Mouse (Mus musculus) intestine, postnatal 0 days (tissue): ENCODE results near the gene P3h1. TPM values are rescaled to one million over a fixed set of nuclear protein-coding genes. Genes with fewer than 3 reads are reported as not detected.

ENCODE experiments used
- ATAC-seq: fragments of 200-750 bp; cut with Nextera tagmentation; 2 replicates; pipeline ENCODE4 v1.8.0; 2017; ENCODE audit warnings: mild to moderate bottlenecking, moderate TSS enrichment, moderate library complexity
- H3K27ac ChIP-seq: fragments of 300-500 bp; sonication (generic); 2 replicates; pipeline ENCODE4 v1.5.1; 2014; ENCODE audit warnings: mild to moderate bottlenecking, low read depth, low read length, moderate library complexity
- H3K27me3 ChIP-seq: fragments of 300-500 bp; sonication (generic); replicated peaks from 2 replicates; pipeline ENCODE4 v1.6.1; 2014; ENCODE audit warnings: low read length, mixed read lengths; ENCODE audit not compliant: control insufficient read depth, insufficient read depth
- H3K36me3 ChIP-seq: fragments of 300-500 bp; sonication (generic); 2 replicates; pipeline ENCODE4 v1.6.1; 2014; ENCODE audit warnings: mild to moderate bottlenecking, moderate library complexity; ENCODE audit not compliant: control insufficient read depth, insufficient read depth
- H3K4me1 ChIP-seq: fragments of 300-500 bp; sonication (generic); replicated peaks from 2 replicates; pipeline ENCODE4 v1.6.1; 2014; ENCODE audit warnings: antibody characterized with exemption, low read length, mixed read lengths; ENCODE audit not compliant: control insufficient read depth, insufficient read depth
- H3K4me2 ChIP-seq: fragments of 300-500 bp; sonication (generic); replicated peaks from 2 replicates; pipeline ENCODE4 v1.6.1; 2014; ENCODE audit warnings: low read depth, mild to moderate bottlenecking, moderate library complexity
- H3K4me3 ChIP-seq: fragments of 300-500 bp; sonication (generic); 2 replicates; pipeline ENCODE4 v1.5.1; 2014; ENCODE audit warnings: low read depth, low read length
- H3K9ac ChIP-seq: fragments of 300-500 bp; sonication (generic); 2 replicates; pipeline ENCODE4 v1.6.1; 2014; ENCODE audit warnings: mild to moderate bottlenecking, low read depth, low read length
- H3K9me3 ChIP-seq: fragments of 300-500 bp; sonication (generic); 2 replicates; pipeline ENCODE4 v1.6.1; 2016; ENCODE audit warnings: mixed run types; ENCODE audit not compliant: control insufficient read depth
- CTCF ChIP-seq: sonication (generic); IDR thresholded peaks from 2 replicates; pipeline ENCODE4 v1.5.1; 2016; ENCODE audit warnings: low read depth, mild to moderate bottlenecking, control low read depth, antibody characterized with exemption, moderate library complexity
- WGBS: fragments of 180-500 bp; shearing (Covaris S2); extraction: QIAGEN DNeasy Blood & Tissue Kit; methylation state at CpG from one replicate; pipeline ENCODE4 v1.1.7; 2014; 5-methylcytosine and 5-hydroxymethylcytosine counted together
- polyA plus RNA-seq: library from polyadenylated mRNA; unstranded; fragments of >200 nt; fragmentation: Nextera tagmentation; extraction: Ambion mirVana; gene quantifications from 2 replicates; pipeline ENCODE4 v1.2.1, GENCODE M21; 2015

The P3h1 gene
- polyA plus RNA-seq, 1 experiment from 2014 or later = 12.2 TPM

DNA sequence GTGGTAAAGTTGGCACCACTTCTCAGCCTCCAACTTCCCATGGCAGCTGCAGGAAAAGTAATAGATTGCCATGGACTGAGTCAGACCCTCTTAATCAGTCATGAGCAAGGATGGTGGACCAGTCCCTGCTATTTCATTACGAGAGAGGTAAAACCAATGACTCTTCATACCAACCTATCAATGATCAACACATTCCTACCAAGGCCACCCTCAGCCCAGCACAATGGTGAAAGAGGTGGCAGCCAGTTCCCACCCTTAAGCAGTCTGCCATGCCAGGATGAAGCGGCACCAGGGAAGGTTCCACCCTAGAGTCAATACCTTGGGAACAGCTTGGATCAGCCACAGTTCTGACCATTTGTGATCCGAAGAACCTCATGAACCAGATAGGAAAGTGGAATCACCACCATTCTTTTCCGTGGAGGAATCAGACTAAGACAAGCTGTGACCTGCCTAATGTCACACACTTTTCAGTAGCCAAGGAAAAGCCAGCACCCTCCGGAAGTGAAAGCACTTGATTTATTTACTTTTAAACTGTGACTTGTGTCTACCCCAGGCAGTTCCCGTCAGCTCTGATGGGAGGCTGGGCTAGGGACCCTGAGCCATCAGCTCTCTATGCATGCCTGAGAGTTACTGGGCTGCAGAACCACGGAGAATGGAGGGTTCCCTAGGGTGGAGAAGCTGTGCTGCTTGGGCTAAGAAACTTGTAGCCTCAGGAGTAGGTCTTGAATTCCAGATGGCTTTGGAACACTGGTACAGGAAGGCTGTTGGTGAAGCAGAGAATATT is 19.5 kb downstream of the P3h1 start:
- Histone ChIP-seq H3K27me3 (no peaks in the 10 kb centered on the region), H3K9ac (no peak overlapping the region), H3K4me2 (no peak overlapping the region), H3K27ac (no peak overlapping the region), H3K9me3 (no peaks in the 10 kb centered on the region), H3K4me1 (no peaks in the 10 kb centered on the region), H3K36me3 (no peaks in the 10 kb centered on the region; the same call in 1 of the 2 replicates), H3K4me3 (no peak overlapping the region)
- WGBS = 48% methylated on average over 7 of the region's 7 CpGs
- TF ChIP-seq CTCF = no peak
- ATAC-seq = no peak

- H3K4me2 ChIP-seq = no peak overlapping the region
These were observed 21.4 kb downstream of the P3h1 start for GRCm38 (mm10) chr4:119254012-119254618.

DNA sequence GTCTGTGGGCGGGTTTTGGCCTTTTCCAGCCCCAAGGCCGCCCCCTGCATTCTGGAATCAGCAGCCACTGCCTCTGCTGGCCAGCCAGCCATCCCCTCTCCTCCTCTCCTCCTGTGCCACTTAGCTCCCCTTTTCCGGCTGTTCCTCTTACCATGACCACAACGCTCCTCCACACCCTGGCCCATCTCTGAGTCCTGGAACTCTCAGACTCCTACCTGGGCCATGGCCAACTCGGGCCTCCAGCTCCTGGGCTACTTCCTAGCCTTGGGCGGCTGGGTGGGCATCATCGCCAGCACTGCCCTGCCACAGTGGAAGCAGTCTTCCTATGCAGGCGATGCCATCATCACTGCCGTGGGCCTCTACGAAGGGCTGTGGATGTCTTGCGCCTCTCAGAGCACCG is 22.6 kb downstream of the P3h1 start, which contains the start of gene Cldn19:
Gene Cldn19 (plus strand): TSS at position 64 of the 400 bp plus-strand sequence.
- Histone ChIP-seq H3K4me2 (peak within 1 kb of the TSS; percentile 48), H3K27ac (peak within 1 kb of the TSS; percentile 94; the same call in 1 of the 2 replicates), H3K9ac (peak within 1 kb of the TSS; percentile 58), H3K36me3 (no peaks in the 10 kb centered on the region), H3K9me3 (no peaks in the 10 kb centered on the region), H3K27me3 (no peaks in the 10 kb centered on the region), H3K4me1 (0 out of 2 replicates have a peak, but pooled peaks cover 2% of the 10 kb centered on the region), H3K4me3 (no peak within 1 kb of the TSS)
- TF ChIP-seq CTCF = no peak
- ATAC-seq = no peak
- WGBS = 85% methylated on average over 12 of the region's 12 CpGs

More at GRCm38 (mm10) chr4:119254012-119254618, 21.4 kb downstream of the P3h1 start:
- H3K9me3 ChIP-seq = no peaks in the 10 kb centered on the region
- TF ChIP-seq CTCF = no peak
- 60% methylated on average over 9 of the region's 9 CpGs for WGBS
- no peak overlapping the region for H3K9ac ChIP-seq
- 0 out of 2 replicates have a peak, but pooled peaks cover 2% of the 10 kb centered on the region for H3K4me1 ChIP-seq
- no peaks in the 10 kb centered on the region for H3K36me3 ChIP-seq
- ATAC-seq = no peak
- H3K27me3 ChIP-seq = no peaks in the 10 kb centered on the region
- H3K4me3 ChIP-seq = no peak overlapping the region
- no peak overlapping the region for H3K27ac ChIP-seq

DNA sequence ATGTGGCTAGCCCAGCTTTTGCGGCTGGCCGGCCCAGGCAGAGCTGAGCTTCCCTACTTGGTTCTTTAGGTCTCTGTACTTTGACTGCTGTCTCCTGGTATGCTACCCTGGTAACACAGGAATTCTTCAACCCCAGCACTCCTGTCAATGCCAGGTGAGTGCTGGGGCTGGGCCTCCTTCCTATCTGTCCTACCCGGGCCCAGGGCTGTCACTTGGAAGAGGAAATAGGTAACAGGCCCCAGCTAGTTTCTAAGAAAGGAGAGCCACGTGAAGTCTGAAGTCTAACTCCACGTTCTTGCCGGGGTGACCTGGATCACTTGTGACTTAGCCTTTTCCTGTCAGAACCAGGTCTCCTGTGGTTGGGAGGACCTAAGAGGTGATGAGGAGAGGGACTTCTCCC is 24.4 kb downstream of the P3h1 start:
- H3K4me2 ChIP-seq = peak overlapping the region; percentile 48

DNA sequence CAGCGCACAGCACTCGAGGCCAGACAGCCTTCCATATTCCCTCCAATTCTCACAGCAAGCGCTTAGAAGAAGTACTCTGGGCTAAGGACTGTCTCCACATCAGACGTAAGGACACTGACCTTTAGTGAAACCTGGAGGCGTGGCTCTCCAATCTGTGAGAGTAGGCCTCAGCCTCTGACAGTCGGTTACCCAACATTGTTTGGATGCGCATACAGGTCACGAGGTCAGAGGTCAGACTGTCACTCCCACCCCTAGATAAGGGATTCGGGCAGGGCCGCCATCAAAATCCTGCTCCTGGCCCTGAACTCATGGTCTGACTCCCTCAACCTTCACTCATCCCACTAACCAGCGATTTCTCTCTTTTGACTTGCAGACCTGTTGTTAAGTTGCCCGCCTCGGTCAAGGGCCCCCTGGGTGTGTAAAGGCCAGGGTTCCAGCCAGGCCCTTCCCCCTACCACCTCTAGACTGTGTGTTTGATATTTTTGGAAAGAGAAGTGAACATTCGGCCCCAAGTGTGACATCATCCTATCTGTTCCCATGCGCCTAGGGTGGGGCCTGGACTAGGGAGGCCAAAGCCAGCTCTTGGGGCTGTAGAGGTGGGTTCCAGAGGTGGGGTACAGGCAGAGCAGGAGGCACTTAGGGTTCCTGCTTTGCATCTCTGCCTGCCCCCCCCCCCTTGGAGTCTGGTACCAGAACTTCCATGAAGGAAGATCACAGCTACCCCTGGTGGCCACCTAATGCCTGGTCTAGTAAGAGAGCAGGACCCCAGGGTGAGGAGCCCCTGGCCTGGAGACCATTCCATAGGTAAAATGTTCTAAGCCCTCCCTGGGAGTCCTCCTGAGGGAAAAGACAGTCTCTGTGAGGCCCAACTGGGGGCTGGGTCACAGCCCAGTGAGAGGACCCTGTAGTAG is 26.9 kb downstream of the P3h1 start:
- Histone ChIP-seq H3K36me3 (no peaks in the 10 kb centered on the region), H3K4me3 (no peak overlapping the region), H3K27ac (peak overlapping the region; percentile 61), H3K4me1 (0 out of 2 replicates have a peak, but pooled peaks cover 2% of the 10 kb centered on the region), H3K9me3 (no peaks in the 10 kb centered on the region), H3K9ac (no peak overlapping the region), H3K27me3 (no peaks in the 10 kb centered on the region), H3K4me2 (0 out of 2 replicates have a peak overlapping the region, but pooled peaks have one; percentile 21)
- WGBS = 68% methylated on average over 15 of the region's 15 CpGs
- TF ChIP-seq CTCF = peak; percentile 53
- ATAC-seq = no peak

More for the DNA sequence above, 24.4 kb downstream of the P3h1 start:
- H3K36me3 ChIP-seq = no peaks in the 10 kb centered on the region
- H3K4me1 ChIP-seq = 0 out of 2 replicates have a peak, but pooled peaks cover 2% of the 10 kb centered on the region
- H3K9ac ChIP-seq = peak overlapping the region; percentile 58; the same call in 1 of the 2 replicates
- H3K27me3 ChIP-seq = no peaks in the 10 kb centered on the region
- ATAC-seq = peak; percentile 86
- 37% methylated on average over 6 of the region's 6 CpGs for WGBS
- H3K27ac ChIP-seq = peak overlapping the region; percentile 94
- TF ChIP-seq CTCF = no peak
- H3K9me3 ChIP-seq = no peaks in the 10 kb centered on the region
- H3K4me3 ChIP-seq = 0 out of 2 replicates have a peak overlapping the region, but pooled peaks have one; percentile 1
